Mouse (Mus musculus): ENCODE measurements around the gene Col1a1. TPM values are rescaled to one million over a fixed set of nuclear protein-coding genes. Genes with fewer than 3 reads are reported as not detected.

Col1a1 gene
- polyA plus RNA-seq, 1 experiment from 2014 or later, result 221 TPM

GRCm38 (mm10) chr11:94941776-94942175 lies 5.8 kb downstream of the Col1a1 start:
- H3K27me3 ChIP-seq (replicated peaks; ENCODE audit: control insufficient read depth, insufficient read depth, low read length), result peaks cover 45% of the 10 kb centered on the region

GRCm38 (mm10) chr11:94942282-94943023 lies 6.4 kb downstream of the Col1a1 start:
- 41% methylated on average over 13 of the region's 13 CpGs for WGBS
- H3K4me3 ChIP-seq (ENCODE audit: low read depth, low read length), result no peak overlapping the region

More at GRCm38 (mm10) chr11:94941776-94942175, 5.8 kb downstream of the Col1a1 start:
- Histone ChIP-seq H3K36me3 (ENCODE audit: control insufficient read depth, insufficient read depth, low read length) (peaks cover 2% of the 10 kb centered on the region; the same call in 1 of the 2 replicates), H3K9ac (ENCODE audit: low read depth, low read length) (no peak overlapping the region), H3K4me1 (replicated peaks; ENCODE audit: control insufficient read depth, insufficient read depth, low read length) (peaks cover 4% of the 10 kb centered on the region), H3K4me3 (ENCODE audit: low read depth, low read length) (no peak overlapping the region), H3K4me2 (no peak overlapping the region), H3K27ac (ENCODE audit: low read depth, low read length) (no peak overlapping the region), H3K9me3 (ENCODE audit: control insufficient read depth, low read length) (no peaks in the 10 kb centered on the region)
- ATAC-seq (replicated peaks; ENCODE audit: low FRiP score) (no peak), DNase-seq (ENCODE audit: low spot score) (no peak)
- 69% methylated on average over 8 of the region's 8 CpGs for WGBS

GRCm38 (mm10) chr11:94943054-94943453 lies 7.0 kb downstream of the Col1a1 start:
- Histone ChIP-seq H3K4me3 (ENCODE audit: low read depth, low read length) (no peak overlapping the region), H3K9ac (ENCODE audit: low read depth, low read length) (no peak overlapping the region), H3K4me1 (replicated peaks; ENCODE audit: control insufficient read depth, insufficient read depth, low read length) (no peaks in the 10 kb centered on the region), H3K9me3 (ENCODE audit: control insufficient read depth, low read length) (no peaks in the 10 kb centered on the region), H3K27me3 (replicated peaks; ENCODE audit: control insufficient read depth, insufficient read depth, low read length) (peaks cover 37% of the 10 kb centered on the region), H3K36me3 (ENCODE audit: control insufficient read depth, insufficient read depth, low read length) (peaks cover 2% of the 10 kb centered on the region; the same call in 1 of the 2 replicates), H3K27ac (ENCODE audit: low read depth, low read length) (0 out of 2 replicates have a peak overlapping the region, but pooled peaks have one; percentile 8), H3K4me2 (no peak overlapping the region)
- no peak for DNase-seq (ENCODE audit: low spot score)
- ATAC-seq (replicated peaks; ENCODE audit: low FRiP score), result no peak
- 70% methylated on average over 15 of the region's 15 CpGs for WGBS

More at GRCm38 (mm10) chr11:94942282-94943023, 6.4 kb downstream of the Col1a1 start:
- H3K27me3 ChIP-seq (replicated peaks; ENCODE audit: control insufficient read depth, insufficient read depth, low read length), result peaks cover 43% of the 10 kb centered on the region
- ATAC-seq (replicated peaks; ENCODE audit: low FRiP score) (no peak), DNase-seq (ENCODE audit: low spot score) (no peak)
- peaks cover 2% of the 10 kb centered on the region; the same call in 1 of the 2 replicates for H3K36me3 ChIP-seq (ENCODE audit: control insufficient read depth, insufficient read depth, low read length)
- H3K27ac ChIP-seq (ENCODE audit: low read depth, low read length), result 0 out of 2 replicates have a peak overlapping the region, but pooled peaks have one; percentile 8
- H3K4me1 ChIP-seq (replicated peaks; ENCODE audit: control insufficient read depth, insufficient read depth, low read length), result peaks cover 4% of the 10 kb centered on the region
- H3K9ac ChIP-seq (ENCODE audit: low read depth, low read length), result no peak overlapping the region
- no peaks in the 10 kb centered on the region for H3K9me3 ChIP-seq (ENCODE audit: control insufficient read depth, low read length)
- no peak overlapping the region for H3K4me2 ChIP-seq

- no peak overlapping the region for H3K9ac ChIP-seq (ENCODE audit: low read depth, low read length)
- ATAC-seq (replicated peaks; ENCODE audit: low FRiP score) (no peak), DNase-seq (ENCODE audit: low spot score) (no peak)
- no peak overlapping the region for H3K4me2 ChIP-seq
- H3K9me3 ChIP-seq (ENCODE audit: control insufficient read depth, low read length), result no peaks in the 10 kb centered on the region
- H3K27ac ChIP-seq (ENCODE audit: low read depth, low read length), result no peak overlapping the region
- no peak overlapping the region for H3K4me3 ChIP-seq (ENCODE audit: low read depth, low read length)
- peaks cover 6% of the 10 kb centered on the region; the same call in 1 of the 2 replicates for H3K36me3 ChIP-seq (ENCODE audit: control insufficient read depth, insufficient read depth, low read length)
- H3K27me3 ChIP-seq (replicated peaks; ENCODE audit: control insufficient read depth, insufficient read depth, low read length), result peaks cover 25% of the 10 kb centered on the region
- H3K4me1 ChIP-seq (replicated peaks; ENCODE audit: control insufficient read depth, insufficient read depth, low read length), result no peaks in the 10 kb centered on the region
- 23% methylated on average over 8 of the region's 8 CpGs for WGBS
Observed at GRCm38 (mm10) chr11:94944295-94944694, 8.3 kb downstream of the Col1a1 start.

GRCm38 (mm10) chr11:94945236-94945635 lies 9.2 kb downstream of the Col1a1 start:
- Histone ChIP-seq H3K4me3 (ENCODE audit: low read depth, low read length) (no peak overlapping the region), H3K9me3 (ENCODE audit: control insufficient read depth, low read length) (no peaks in the 10 kb centered on the region), H3K9ac (ENCODE audit: low read depth, low read length) (no peak overlapping the region), H3K27me3 (replicated peaks; ENCODE audit: control insufficient read depth, insufficient read depth, low read length) (peaks cover 21% of the 10 kb centered on the region), H3K4me2 (no peak overlapping the region), H3K36me3 (ENCODE audit: control insufficient read depth, insufficient read depth, low read length) (peaks cover 10% of the 10 kb centered on the region; the same call in 1 of the 2 replicates), H3K27ac (ENCODE audit: low read depth, low read length) (no peak overlapping the region), H3K4me1 (replicated peaks; ENCODE audit: control insufficient read depth, insufficient read depth, low read length) (no peaks in the 10 kb centered on the region)
- WGBS, result 75% methylated on average over 12 of the region's 12 CpGs
- ATAC-seq (replicated peaks; ENCODE audit: low FRiP score) (no peak), DNase-seq (ENCODE audit: low spot score) (no peak)

- H3K4me3 ChIP-seq (ENCODE audit: low read depth, low read length), result no peak overlapping the region
- H3K9me3 ChIP-seq (ENCODE audit: control insufficient read depth, low read length), result no peaks in the 10 kb centered on the region
- no peak overlapping the region for H3K9ac ChIP-seq (ENCODE audit: low read depth, low read length)
- DNase-seq (ENCODE audit: low spot score) (no peak), ATAC-seq (replicated peaks; ENCODE audit: low FRiP score) (no peak)
- no peak overlapping the region for H3K27ac ChIP-seq (ENCODE audit: low read depth, low read length)
- H3K4me1 ChIP-seq (replicated peaks; ENCODE audit: control insufficient read depth, insufficient read depth, low read length), result no peaks in the 10 kb centered on the region
- 0 out of 2 replicates have a peak, but pooled peaks cover 8% of the 10 kb centered on the region for H3K36me3 ChIP-seq (ENCODE audit: control insufficient read depth, insufficient read depth, low read length)
- H3K4me2 ChIP-seq, result no peak overlapping the region
- 19% methylated on average over 6 of the region's 6 CpGs for WGBS
- peaks cover 18% of the 10 kb centered on the region; the same call in 1 of the 2 replicates for H3K27me3 ChIP-seq (replicated peaks; ENCODE audit: control insufficient read depth, insufficient read depth, low read length)
Observed at GRCm38 (mm10) chr11:94952169-94952568, 16.1 kb downstream of the Col1a1 start.

- no peak for ATAC-seq (replicated peaks; ENCODE audit: low FRiP score)
Observed at GRCm38 (mm10) chr11:94955103-94955502, 19.1 kb downstream of the Col1a1 start.

GRCm38 (mm10) chr11:94957693-94958064 lies 21.7 kb downstream of the Col1a1 start:
- ATAC-seq (replicated peaks; ENCODE audit: low FRiP score) (no peak), DNase-seq (ENCODE audit: low spot score) (no peak)
- Histone ChIP-seq H3K27me3 (replicated peaks; ENCODE audit: control insufficient read depth, insufficient read depth, low read length) (peaks cover 11% of the 10 kb centered on the region; the same call in 1 of the 2 replicates), H3K9me3 (ENCODE audit: control insufficient read depth, low read length) (no peaks in the 10 kb centered on the region), H3K4me1 (replicated peaks; ENCODE audit: control insufficient read depth, insufficient read depth, low read length) (peaks cover 3% of the 10 kb centered on the region; the same call in 1 of the 2 replicates), H3K36me3 (ENCODE audit: control insufficient read depth, insufficient read depth, low read length) (no peaks in the 10 kb centered on the region), H3K4me3 (ENCODE audit: low read depth, low read length) (no peak overlapping the region), H3K4me2 (no peak overlapping the region), H3K9ac (ENCODE audit: low read depth, low read length) (no peak overlapping the region), H3K27ac (ENCODE audit: low read depth, low read length) (no peak overlapping the region)
- WGBS, result 74% methylated on average over 9 of the region's 9 CpGs

More at GRCm38 (mm10) chr11:94955103-94955502, 19.1 kb downstream of the Col1a1 start:
- 75% methylated on average over 9 of the region's 9 CpGs for WGBS
- Histone ChIP-seq H3K27me3 (replicated peaks; ENCODE audit: control insufficient read depth, insufficient read depth, low read length) (peaks cover 18% of the 10 kb centered on the region; the same call in 1 of the 2 replicates), H3K9ac (ENCODE audit: low read depth, low read length) (no peak overlapping the region), H3K36me3 (ENCODE audit: control insufficient read depth, insufficient read depth, low read length) (no peaks in the 10 kb centered on the region), H3K4me2 (no peak overlapping the region), H3K4me1 (replicated peaks; ENCODE audit: control insufficient read depth, insufficient read depth, low read length) (peaks cover 3% of the 10 kb centered on the region; the same call in 1 of the 2 replicates), H3K9me3 (ENCODE audit: control insufficient read depth, low read length) (no peaks in the 10 kb centered on the region), H3K4me3 (ENCODE audit: low read depth, low read length) (no peak overlapping the region), H3K27ac (ENCODE audit: low read depth, low read length) (no peak overlapping the region)
- no peak for DNase-seq (ENCODE audit: low spot score)
